Mouse (Mus musculus) hindbrain, embryonic 15.5 days (tissue): ENCODE measurements around the gene Rgs10. TPM values are rescaled to one million over a fixed set of nuclear protein-coding genes. Genes with fewer than 3 reads are reported as not detected.

Source experiments
- ATAC-seq: fragments of 200-750 bp; cut with Nextera tagmentation; 2 replicates; pipeline ENCODE4 v1.8.0; 2017; ENCODE audit warnings: low read depth, moderate number of reproducible peaks, moderate TSS enrichment; ENCODE audit not compliant: low FRiP score
- H3K27ac ChIP-seq: fragments of 300-500 bp; sonication (generic); replicated peaks from 2 replicates; pipeline ENCODE4 v1.5.1; 2015; ENCODE audit warnings: mild to moderate bottlenecking, inconsistent platforms
- H3K27me3 ChIP-seq: fragments of 300-500 bp; sonication (generic); 2 replicates; pipeline ENCODE4 v1.6.1; 2015; ENCODE audit warnings: control low read depth, inconsistent platforms
- H3K36me3 ChIP-seq: fragments of 300-500 bp; sonication (generic); 2 replicates; pipeline ENCODE4 v1.6.1; 2015; ENCODE audit warnings: control low read depth, inconsistent platforms
- H3K4me1 ChIP-seq: fragments of 300-500 bp; sonication (generic); replicated peaks from 2 replicates; pipeline ENCODE4 v1.6.1; 2015; ENCODE audit warnings: control low read depth, inconsistent platforms
- H3K4me2 ChIP-seq: fragments of 300-500 bp; sonication (generic); 2 replicates; pipeline ENCODE4 v1.6.1; 2015; ENCODE audit warnings: moderate library complexity, mild to moderate bottlenecking, inconsistent platforms
- H3K4me3 ChIP-seq: fragments of 300-500 bp; sonication (generic); 2 replicates; pipeline ENCODE4 v1.5.1; 2015; ENCODE audit warnings: mild to moderate bottlenecking, inconsistent platforms
- H3K9ac ChIP-seq: fragments of 300-500 bp; sonication (generic); 2 replicates; pipeline ENCODE4 v1.6.1; 2015; ENCODE audit warnings: inconsistent platforms
- H3K9me3 ChIP-seq: fragments of 300-500 bp; sonication (generic); 2 replicates; pipeline ENCODE4 v1.6.1; 2016; ENCODE audit warnings: control low read depth, inconsistent platforms
- WGBS: fragments of 180-500 bp; shearing (Covaris S2); methylation state at CpG from one replicate; pipeline ENCODE4 v1.1.7; 2015; 5-methylcytosine and 5-hydroxymethylcytosine counted together
- polyA plus RNA-seq: library from polyadenylated mRNA; unstranded; fragments of >200 nt; fragmentation: Nextera tagmentation; extraction: Ambion mirVana; gene quantifications from 2 replicates; pipeline ENCODE4 v1.2.1, GENCODE M21; 2015

Gene Rgs10
- polyA plus RNA-seq, 1 experiment from 2014 or later, result 59.3 TPM

GRCm38 (mm10) chr7:128403586-128403985, 15.0 kb downstream of the Rgs10 start:
- no peaks in the 10 kb centered on the region for H3K4me1 ChIP-seq
- ATAC-seq, result no peak
- H3K4me3 ChIP-seq, result no peak overlapping the region
- no peak overlapping the region for H3K27ac ChIP-seq
- H3K4me2 ChIP-seq, result no peak overlapping the region
- no peaks in the 10 kb centered on the region for H3K9me3 ChIP-seq
- 0 out of 2 replicates have a peak, but pooled peaks cover 5% of the 10 kb centered on the region for H3K36me3 ChIP-seq
- 82% methylated on average over 6 of the region's 6 CpGs for WGBS
- H3K9ac ChIP-seq, result no peak overlapping the region
- H3K27me3 ChIP-seq, result no peaks in the 10 kb centered on the region

GRCm38 (mm10) chr7:128403128-128403527, 15.4 kb downstream of the Rgs10 start:
- Histone ChIP-seq H3K36me3 (0 out of 2 replicates have a peak, but pooled peaks cover 5% of the 10 kb centered on the region), H3K27me3 (no peaks in the 10 kb centered on the region), H3K4me1 (no peaks in the 10 kb centered on the region), H3K4me2 (no peak overlapping the region), H3K9ac (no peak overlapping the region), H3K27ac (no peak overlapping the region), H3K9me3 (no peaks in the 10 kb centered on the region), H3K4me3 (no peak overlapping the region)
- no peak for ATAC-seq
- 86% methylated on average over 10 of the region's 10 CpGs for WGBS

- Histone ChIP-seq H3K9me3 (no peaks in the 10 kb centered on the region), H3K27ac (no peak overlapping the region), H3K27me3 (no peaks in the 10 kb centered on the region), H3K9ac (no peak overlapping the region), H3K4me3 (no peak overlapping the region), H3K36me3 (0 out of 2 replicates have a peak, but pooled peaks cover 5% of the 10 kb centered on the region), H3K4me1 (no peaks in the 10 kb centered on the region), H3K4me2 (no peak overlapping the region)
- no peak for ATAC-seq
- WGBS, result 93% methylated on average over 8 of the region's 8 CpGs
Measured at GRCm38 (mm10) chr7:128402577-128402976, 16.0 kb downstream of the Rgs10 start.

DNA sequence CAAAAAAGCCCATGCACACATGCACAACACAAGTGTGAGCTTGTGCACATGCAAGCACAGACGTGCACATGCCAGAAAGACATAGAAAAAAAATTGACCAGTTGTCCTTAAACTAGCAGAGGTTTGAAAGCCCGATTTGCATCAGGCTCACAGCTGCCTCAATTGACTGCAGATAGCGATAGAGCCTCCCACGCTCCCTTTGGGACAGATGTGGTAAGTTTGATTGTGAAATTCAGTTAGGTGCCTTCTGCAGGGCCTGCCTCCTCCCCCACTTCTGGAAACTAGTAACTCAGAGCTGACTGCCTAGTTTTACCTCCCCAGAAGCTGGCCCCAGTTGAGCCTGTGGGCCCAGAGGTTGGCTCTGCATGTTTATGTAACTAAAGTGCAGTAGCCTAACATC, 19.9 kb downstream of the Rgs10 start:
- Histone ChIP-seq H3K27ac (no peak overlapping the region), H3K4me2 (no peak overlapping the region), H3K4me1 (no peaks in the 10 kb centered on the region), H3K36me3 (0 out of 2 replicates have a peak, but pooled peaks cover 5% of the 10 kb centered on the region), H3K4me3 (no peak overlapping the region), H3K27me3 (no peaks in the 10 kb centered on the region), H3K9ac (no peak overlapping the region), H3K9me3 (no peaks in the 10 kb centered on the region)
- no peak for ATAC-seq
- 83% methylated on average over 4 of the region's 4 CpGs for WGBS

DNA sequence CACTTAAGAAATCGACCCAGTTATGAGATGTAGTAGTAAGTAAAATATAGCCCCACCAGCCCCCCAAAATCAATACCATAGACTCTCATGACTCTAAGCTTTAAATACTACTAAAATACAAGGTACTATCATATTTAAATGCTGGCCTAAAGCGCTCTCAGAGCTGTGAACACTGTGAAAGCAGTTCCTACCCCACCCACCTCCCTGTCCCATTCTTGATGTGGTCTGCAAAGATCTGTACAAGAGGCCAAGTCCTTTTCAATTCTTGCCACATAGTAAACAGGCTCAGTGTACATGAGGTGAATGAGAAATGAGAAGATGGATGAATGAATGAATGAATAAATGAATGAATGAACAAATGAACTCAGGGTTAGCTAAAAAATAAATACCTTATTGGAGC, 21.5 kb downstream of the Rgs10 start:
- Histone ChIP-seq H3K4me1 (no peaks in the 10 kb centered on the region), H3K27me3 (no peaks in the 10 kb centered on the region), H3K36me3 (0 out of 2 replicates have a peak, but pooled peaks cover 5% of the 10 kb centered on the region), H3K9ac (no peak overlapping the region), H3K27ac (no peak overlapping the region), H3K4me3 (no peak overlapping the region), H3K9me3 (no peaks in the 10 kb centered on the region), H3K4me2 (no peak overlapping the region)
- WGBS, result 66% methylated on average over 2 of the region's 2 CpGs
- ATAC-seq, result no peak

GRCm38 (mm10) chr7:128393756-128394155, 24.8 kb downstream of the Rgs10 start:
- no peaks in the 10 kb centered on the region for H3K36me3 ChIP-seq
- no peaks in the 10 kb centered on the region for H3K27me3 ChIP-seq
- 0 out of 2 replicates have a peak, but pooled peaks cover 4% of the 10 kb centered on the region for H3K4me1 ChIP-seq
- H3K4me2 ChIP-seq, result no peak overlapping the region
- no peak overlapping the region for H3K9ac ChIP-seq
- no peak for ATAC-seq
- H3K4me3 ChIP-seq, result no peak overlapping the region
- H3K9me3 ChIP-seq, result no peaks in the 10 kb centered on the region
- H3K27ac ChIP-seq, result no peak overlapping the region
- WGBS, result 60% methylated on average over 4 of the region's 4 CpGs

GRCm38 (mm10) chr7:128392972-128393314, 25.6 kb downstream of the Rgs10 start:
- H3K9ac ChIP-seq, result no peak overlapping the region
- 0 out of 2 replicates have a peak, but pooled peaks cover 4% of the 10 kb centered on the region for H3K4me1 ChIP-seq
- 50% methylated on average over 5 of the region's 5 CpGs for WGBS
- H3K9me3 ChIP-seq, result no peaks in the 10 kb centered on the region
- no peak overlapping the region for H3K4me3 ChIP-seq
- H3K4me2 ChIP-seq, result no peak overlapping the region
- no peaks in the 10 kb centered on the region for H3K36me3 ChIP-seq
- no peak for ATAC-seq
- no peaks in the 10 kb centered on the region for H3K27me3 ChIP-seq
- no peak overlapping the region for H3K27ac ChIP-seq

- no peak for ATAC-seq
- Histone ChIP-seq H3K4me1 (0 out of 2 replicates have a peak, but pooled peaks cover 4% of the 10 kb centered on the region), H3K9ac (no peak overlapping the region), H3K9me3 (no peaks in the 10 kb centered on the region), H3K27ac (no peak overlapping the region), H3K4me2 (no peak overlapping the region), H3K4me3 (no peak overlapping the region), H3K36me3 (no peaks in the 10 kb centered on the region), H3K27me3 (no peaks in the 10 kb centered on the region)
- 87% methylated on average over 18 of the region's 18 CpGs for WGBS
Measured at GRCm38 (mm10) chr7:128392071-128392971, 26.2 kb downstream of the Rgs10 start.

DNA sequence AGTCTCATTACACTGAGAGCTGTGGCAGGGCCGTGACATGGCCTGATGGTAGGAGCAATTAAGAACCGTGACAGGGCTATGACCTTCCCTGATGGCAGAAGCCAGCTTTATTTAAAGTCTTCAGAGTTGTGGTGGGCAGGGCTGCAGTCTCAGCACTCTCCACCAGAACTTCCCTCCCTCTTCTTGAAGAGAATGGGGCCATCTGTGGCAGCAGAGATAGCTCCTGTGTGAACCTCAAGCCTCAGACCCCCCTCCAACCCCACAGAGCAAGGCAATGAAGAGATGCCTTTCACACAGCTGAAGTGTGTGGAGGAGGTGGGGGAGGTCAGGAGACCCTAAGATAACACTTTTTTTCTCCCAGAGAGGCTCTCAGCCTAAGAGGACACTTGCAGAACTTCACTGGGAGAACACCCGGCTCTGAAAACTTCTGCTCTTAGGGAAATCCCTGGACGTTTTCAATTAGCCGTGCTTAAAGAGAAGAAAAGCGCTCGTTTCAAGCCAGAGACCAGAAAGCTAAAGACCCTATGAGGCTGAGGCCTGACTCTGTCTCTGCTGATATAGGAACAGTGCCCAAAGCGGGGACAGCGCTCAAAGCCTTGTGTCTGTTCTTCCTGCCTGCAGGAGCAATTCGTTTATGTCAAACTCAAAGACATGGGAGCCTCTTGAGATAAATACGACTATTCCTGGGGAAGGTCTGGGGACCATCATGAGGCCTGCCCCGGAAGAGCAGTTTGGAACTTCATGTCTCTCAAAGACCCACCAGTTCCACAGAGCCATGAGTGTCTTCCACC, 27.1 kb downstream of the Rgs10 start:
- Histone ChIP-seq H3K4me1 (0 out of 2 replicates have a peak, but pooled peaks cover 4% of the 10 kb centered on the region), H3K9ac (no peak overlapping the region), H3K27ac (no peak overlapping the region), H3K4me2 (no peak overlapping the region), H3K36me3 (no peaks in the 10 kb centered on the region), H3K4me3 (no peak overlapping the region), H3K27me3 (no peaks in the 10 kb centered on the region), H3K9me3 (no peaks in the 10 kb centered on the region)
- no peak for ATAC-seq
- WGBS, result 53% methylated on average over 12 of the region's 12 CpGs

DNA sequence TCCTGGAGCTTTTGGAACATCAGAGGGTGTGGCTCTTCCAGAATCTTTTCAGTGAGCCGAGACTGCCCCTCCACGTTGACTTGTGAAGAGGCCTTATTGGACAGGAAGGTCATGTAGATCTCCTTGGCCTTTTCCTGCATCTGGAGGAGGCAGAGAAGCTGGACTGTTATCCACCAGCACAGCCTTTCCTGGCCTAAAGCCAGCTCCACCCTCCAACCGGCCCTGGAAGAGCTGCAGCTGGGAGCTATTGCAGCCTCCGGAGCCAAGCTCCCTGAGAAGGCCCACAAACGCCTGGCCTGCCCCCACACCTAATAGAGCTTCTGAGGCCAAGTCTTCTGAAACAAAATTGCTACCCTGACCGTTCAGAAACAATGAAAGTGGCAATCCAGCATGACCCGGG, 29.6 kb downstream of the Rgs10 start:
- ATAC-seq, result no peak
- no peaks in the 10 kb centered on the region for H3K36me3 ChIP-seq
- WGBS, result 25% methylated on average over 7 of the region's 7 CpGs

GRCm38 (mm10) chr7:128383726-128384463, 34.7 kb downstream of the Rgs10 start:
- no peaks in the 10 kb centered on the region for H3K9me3 ChIP-seq
- H3K36me3 ChIP-seq, result no peaks in the 10 kb centered on the region
- no peak for ATAC-seq
- H3K4me2 ChIP-seq, result no peak overlapping the region
- no peak overlapping the region for H3K27ac ChIP-seq
- WGBS, result 82% methylated on average over 10 of the region's 10 CpGs
- no peak overlapping the region for H3K4me3 ChIP-seq
- H3K4me1 ChIP-seq, result no peaks in the 10 kb centered on the region
- no peak overlapping the region for H3K9ac ChIP-seq
- no peaks in the 10 kb centered on the region for H3K27me3 ChIP-seq

More for the DNA sequence above, 29.6 kb downstream of the Rgs10 start:
- Histone ChIP-seq H3K9me3 (no peaks in the 10 kb centered on the region), H3K4me2 (no peak overlapping the region), H3K4me1 (0 out of 2 replicates have a peak, but pooled peaks cover 4% of the 10 kb centered on the region), H3K9ac (no peak overlapping the region), H3K27me3 (no peaks in the 10 kb centered on the region), H3K27ac (no peak overlapping the region), H3K4me3 (no peak overlapping the region)
